Mouse (Mus musculus): Measurements from ENCODE around the gene Gdpd5. TPM values are rescaled to one million over a fixed set of nuclear protein-coding genes. Genes with fewer than 3 reads are reported as not detected.

Gene Gdpd5
- polyA plus RNA-seq, 1 experiment from 2014 or later = 15.0 TPM

DNA sequence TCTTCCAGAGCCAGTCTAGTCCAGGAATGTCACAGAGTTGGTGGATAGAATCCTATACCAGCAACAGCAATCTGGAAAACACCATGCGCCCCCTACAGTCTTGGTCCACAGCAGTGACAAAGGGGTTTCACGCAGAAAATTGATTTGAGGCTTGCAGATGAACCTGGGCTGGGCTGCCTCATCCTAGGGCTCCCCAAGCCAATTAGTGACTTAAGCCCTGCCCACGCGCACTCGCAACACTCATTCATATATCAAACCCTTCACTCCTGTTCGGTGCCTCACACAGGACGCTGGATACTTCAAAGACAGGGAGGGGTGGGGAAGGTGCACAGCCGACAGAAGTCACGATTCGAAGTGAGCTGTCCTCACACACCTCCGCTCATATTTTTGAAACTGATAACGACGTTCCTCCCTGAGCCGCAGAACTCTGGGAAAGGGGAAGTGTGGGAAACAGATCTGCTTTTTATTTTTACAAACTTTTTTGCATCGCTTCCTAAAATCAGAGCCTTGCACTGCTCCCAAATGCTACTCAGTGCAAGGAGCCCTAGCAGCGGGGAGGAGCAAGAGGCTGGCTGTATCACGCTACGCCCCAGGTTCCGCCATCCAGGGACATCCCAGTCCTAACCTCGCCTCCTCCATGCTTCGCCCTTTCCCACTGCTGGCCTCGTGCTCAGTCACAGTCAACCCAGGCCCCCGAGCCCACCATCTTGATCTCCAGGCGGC is 562 bp upstream of the Gdpd5 start:
- H3K4me1 ChIP-seq (ENCODE audit: control insufficient read depth, insufficient read depth, low read length) = peaks cover 24% of the 10 kb centered on the region
- peak overlapping the region; percentile 92 for H3K27ac ChIP-seq (replicated peaks; ENCODE audit: low read depth, low read length)
- 0% methylated on average over 24 of the region's 24 CpGs for WGBS
- H3K27me3 ChIP-seq (replicated peaks; ENCODE audit: control insufficient read depth, insufficient read depth, low read length) = no peaks in the 10 kb centered on the region; the same call in 1 of the 2 replicates
- ATAC-seq (ENCODE audit: low read depth) (peak; percentile 77), DNase-seq (ENCODE audit: low spot score) (peak; percentile 83)
- H3K9ac ChIP-seq (ENCODE audit: low read depth, low read length) = peak overlapping the region; percentile 77
- peak overlapping the region; percentile 97 for H3K4me2 ChIP-seq (ENCODE audit: low read depth, low read length)
- no peaks in the 10 kb centered on the region for H3K9me3 ChIP-seq (ENCODE audit: control insufficient read depth, low read length)
- H3K36me3 ChIP-seq (ENCODE audit: control insufficient read depth, insufficient read depth, low read length) = no peaks in the 10 kb centered on the region
- peak overlapping the region; percentile 68 for H3K4me3 ChIP-seq (ENCODE audit: low read depth, low read length)

- peak overlapping the region; percentile 75; the same call in 1 of the 2 replicates for H3K27ac ChIP-seq (replicated peaks; ENCODE audit: low read depth, low read length)
- 13% methylated on average over 30 of the region's 30 CpGs for WGBS
Observed at GRCm38 (mm10) chr7:99382088-99383000, 1.1 kb downstream of the Gdpd5 start.

DNA sequence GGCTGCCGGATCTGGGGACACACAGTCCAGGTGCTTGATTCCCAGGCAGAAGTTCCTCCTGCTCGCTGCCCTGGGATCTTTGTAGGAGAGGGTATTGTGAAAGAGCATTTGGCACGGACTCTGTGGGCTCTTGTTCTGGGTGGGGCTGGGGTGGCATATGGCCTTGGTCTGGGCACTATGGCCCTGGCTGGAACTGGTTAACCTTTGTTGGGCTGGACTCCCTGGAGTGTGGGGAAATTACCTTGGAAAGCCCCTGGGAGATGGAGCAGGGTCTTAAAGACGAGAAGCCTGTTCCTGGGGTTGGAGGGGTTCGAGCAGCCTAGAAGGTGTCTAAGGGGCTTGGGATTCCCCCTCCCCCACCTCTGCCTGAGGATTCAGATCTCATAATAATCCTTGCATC is 2.0 kb downstream of the Gdpd5 start:
- H3K9me3 ChIP-seq (ENCODE audit: control insufficient read depth, low read length) = no peaks in the 10 kb centered on the region
- H3K27ac ChIP-seq (replicated peaks; ENCODE audit: low read depth, low read length) = no peak overlapping the region; the same call in 1 of the 2 replicates
- DNase-seq (ENCODE audit: low spot score) (no peak), ATAC-seq (ENCODE audit: low read depth) (no peak)
- peak overlapping the region; percentile 97 for H3K4me2 ChIP-seq (ENCODE audit: low read depth, low read length)
- H3K4me3 ChIP-seq (ENCODE audit: low read depth, low read length) = peak overlapping the region; percentile 68
- H3K27me3 ChIP-seq (replicated peaks; ENCODE audit: control insufficient read depth, insufficient read depth, low read length) = no peaks in the 10 kb centered on the region; the same call in 1 of the 2 replicates
- H3K4me1 ChIP-seq (ENCODE audit: control insufficient read depth, insufficient read depth, low read length) = peaks cover 24% of the 10 kb centered on the region
- WGBS = 60% methylated on average over 5 of the region's 5 CpGs
- H3K36me3 ChIP-seq (ENCODE audit: control insufficient read depth, insufficient read depth, low read length) = no peaks in the 10 kb centered on the region
- H3K9ac ChIP-seq (ENCODE audit: low read depth, low read length) = peak overlapping the region; percentile 75

More at GRCm38 (mm10) chr7:99382088-99383000, 1.1 kb downstream of the Gdpd5 start:
- Histone ChIP-seq H3K27me3 (replicated peaks; ENCODE audit: control insufficient read depth, insufficient read depth, low read length) (no peaks in the 10 kb centered on the region; the same call in 1 of the 2 replicates), H3K4me1 (ENCODE audit: control insufficient read depth, insufficient read depth, low read length) (peaks cover 24% of the 10 kb centered on the region), H3K9ac (ENCODE audit: low read depth, low read length) (peak overlapping the region; percentile 75), H3K4me2 (ENCODE audit: low read depth, low read length) (peak overlapping the region; percentile 97), H3K4me3 (ENCODE audit: low read depth, low read length) (peak overlapping the region; percentile 68), H3K9me3 (ENCODE audit: control insufficient read depth, low read length) (no peaks in the 10 kb centered on the region), H3K36me3 (ENCODE audit: control insufficient read depth, insufficient read depth, low read length) (no peaks in the 10 kb centered on the region)
- no peak for DNase-seq (ENCODE audit: low spot score)
- ATAC-seq (ENCODE audit: low read depth) = no peak

DNA sequence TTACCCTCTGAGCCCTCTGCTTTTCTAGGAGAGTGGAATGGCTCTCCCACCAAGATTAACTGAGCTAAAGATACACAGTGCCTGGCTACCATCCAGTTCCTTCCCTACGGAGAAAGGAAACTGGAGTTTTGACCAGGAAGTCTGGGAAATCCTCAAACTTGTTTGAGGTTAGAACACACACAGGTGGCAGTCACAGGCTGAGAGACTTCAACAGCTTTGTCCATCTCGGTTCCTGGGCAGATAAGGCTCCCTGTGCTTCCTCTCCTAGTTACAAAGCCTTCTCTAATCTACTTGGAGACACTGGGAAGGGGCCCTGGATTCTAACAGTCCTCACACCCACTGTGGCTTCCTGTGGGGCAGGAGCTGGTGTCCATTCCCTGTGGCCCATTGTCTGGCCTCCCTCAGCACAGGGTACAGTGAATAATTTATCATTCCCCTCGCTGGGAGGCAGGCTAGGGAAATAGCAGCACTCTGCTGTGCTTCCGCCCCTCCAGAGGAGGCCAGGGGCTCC is 2.9 kb downstream of the Gdpd5 start:
- ATAC-seq (ENCODE audit: low read depth) (no peak), DNase-seq (ENCODE audit: low spot score) (peak; percentile 39)
- WGBS = 18% methylated on average over 4 of the region's 4 CpGs
- H3K4me1 ChIP-seq (ENCODE audit: control insufficient read depth, insufficient read depth, low read length) = peaks cover 24% of the 10 kb centered on the region
- H3K4me2 ChIP-seq (ENCODE audit: low read depth, low read length) = peak overlapping the region; percentile 97
- H3K27me3 ChIP-seq (replicated peaks; ENCODE audit: control insufficient read depth, insufficient read depth, low read length) = no peaks in the 10 kb centered on the region; the same call in 1 of the 2 replicates
- H3K36me3 ChIP-seq (ENCODE audit: control insufficient read depth, insufficient read depth, low read length) = no peaks in the 10 kb centered on the region
- peak overlapping the region; percentile 68; the same call in 1 of the 2 replicates for H3K4me3 ChIP-seq (ENCODE audit: low read depth, low read length)
- 0 out of 2 replicates have a peak overlapping the region, but pooled peaks have one; percentile 75 for H3K9ac ChIP-seq (ENCODE audit: low read depth, low read length)
- 0 out of 2 replicates have a peak overlapping the region, but pooled peaks have one; percentile 28 for H3K27ac ChIP-seq (replicated peaks; ENCODE audit: low read depth, low read length)
- H3K9me3 ChIP-seq (ENCODE audit: control insufficient read depth, low read length) = no peaks in the 10 kb centered on the region

- WGBS = 38% methylated on average over 5 of the region's 5 CpGs
- DNase-seq (ENCODE audit: low spot score) = no peak
- no peak overlapping the region for H3K9ac ChIP-seq (ENCODE audit: low read depth, low read length)
Observed at GRCm38 (mm10) chr7:99386030-99386429, 4.8 kb downstream of the Gdpd5 start.

GRCm38 (mm10) chr7:99386811-99387210 is 5.6 kb downstream of the Gdpd5 start:
- Histone ChIP-seq H3K4me3 (ENCODE audit: low read depth, low read length) (no peak overlapping the region), H3K4me2 (ENCODE audit: low read depth, low read length) (no peak overlapping the region), H3K9me3 (ENCODE audit: control insufficient read depth, low read length) (no peaks in the 10 kb centered on the region), H3K4me1 (ENCODE audit: control insufficient read depth, insufficient read depth, low read length) (peaks cover 28% of the 10 kb centered on the region), H3K36me3 (ENCODE audit: control insufficient read depth, insufficient read depth, low read length) (no peaks in the 10 kb centered on the region), H3K27me3 (replicated peaks; ENCODE audit: control insufficient read depth, insufficient read depth, low read length) (no peaks in the 10 kb centered on the region; the same call in 1 of the 2 replicates), H3K9ac (ENCODE audit: low read depth, low read length) (no peak overlapping the region), H3K27ac (replicated peaks; ENCODE audit: low read depth, low read length) (no peak overlapping the region)
- 83% methylated on average over 4 of the region's 4 CpGs for WGBS
- DNase-seq (ENCODE audit: low spot score) (no peak), ATAC-seq (ENCODE audit: low read depth) (no peak)

More at GRCm38 (mm10) chr7:99386030-99386429, 4.8 kb downstream of the Gdpd5 start:
- H3K27me3 ChIP-seq (replicated peaks; ENCODE audit: control insufficient read depth, insufficient read depth, low read length) = no peaks in the 10 kb centered on the region; the same call in 1 of the 2 replicates
- no peak for ATAC-seq (ENCODE audit: low read depth)
- H3K4me2 ChIP-seq (ENCODE audit: low read depth, low read length) = no peak overlapping the region
- peaks cover 27% of the 10 kb centered on the region for H3K4me1 ChIP-seq (ENCODE audit: control insufficient read depth, insufficient read depth, low read length)
- H3K27ac ChIP-seq (replicated peaks; ENCODE audit: low read depth, low read length) = no peak overlapping the region
- H3K4me3 ChIP-seq (ENCODE audit: low read depth, low read length) = no peak overlapping the region
- H3K36me3 ChIP-seq (ENCODE audit: control insufficient read depth, insufficient read depth, low read length) = no peaks in the 10 kb centered on the region
- H3K9me3 ChIP-seq (ENCODE audit: control insufficient read depth, low read length) = no peaks in the 10 kb centered on the region

DNA sequence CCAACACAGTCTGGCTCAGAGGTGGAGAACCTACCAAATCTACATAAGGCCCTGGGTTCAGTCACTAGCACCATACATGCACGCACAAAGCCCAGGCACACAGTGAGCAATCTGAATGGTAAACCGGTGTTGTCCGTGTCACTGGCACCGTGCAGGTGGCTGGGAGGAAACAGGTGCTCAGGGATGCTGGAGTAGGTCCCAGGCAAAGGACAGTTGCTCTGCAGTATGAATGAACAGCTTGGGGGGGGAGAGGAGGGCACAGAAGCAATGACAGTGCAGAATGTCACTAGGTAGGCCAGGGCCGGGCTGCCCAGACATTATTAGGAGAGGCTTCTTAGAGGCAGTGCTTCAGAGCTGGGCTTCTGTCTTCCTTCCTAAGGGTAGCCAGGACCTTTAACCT is 6.1 kb downstream of the Gdpd5 start:
- DNase-seq (ENCODE audit: low spot score) (no peak), ATAC-seq (ENCODE audit: low read depth) (no peak)
- Histone ChIP-seq H3K9ac (ENCODE audit: low read depth, low read length) (no peak overlapping the region), H3K4me3 (ENCODE audit: low read depth, low read length) (no peak overlapping the region), H3K27me3 (replicated peaks; ENCODE audit: control insufficient read depth, insufficient read depth, low read length) (no peaks in the 10 kb centered on the region), H3K36me3 (ENCODE audit: control insufficient read depth, insufficient read depth, low read length) (no peaks in the 10 kb centered on the region), H3K27ac (replicated peaks; ENCODE audit: low read depth, low read length) (no peak overlapping the region), H3K9me3 (ENCODE audit: control insufficient read depth, low read length) (no peaks in the 10 kb centered on the region), H3K4me1 (ENCODE audit: control insufficient read depth, insufficient read depth, low read length) (peaks cover 31% of the 10 kb centered on the region), H3K4me2 (ENCODE audit: low read depth, low read length) (no peak overlapping the region)
- WGBS = 90% methylated on average over 5 of the region's 5 CpGs

- no peaks in the 10 kb centered on the region for H3K36me3 ChIP-seq (ENCODE audit: control insufficient read depth, insufficient read depth, low read length)
- no peaks in the 10 kb centered on the region for H3K27me3 ChIP-seq (replicated peaks; ENCODE audit: control insufficient read depth, insufficient read depth, low read length)
- H3K27ac ChIP-seq (replicated peaks; ENCODE audit: low read depth, low read length) = no peak overlapping the region
- DNase-seq (ENCODE audit: low spot score) (no peak), ATAC-seq (ENCODE audit: low read depth) (peak; percentile 16; the same call in 1 of the 2 replicates)
- peaks cover 21% of the 10 kb centered on the region for H3K4me1 ChIP-seq (ENCODE audit: control insufficient read depth, insufficient read depth, low read length)
- no peaks in the 10 kb centered on the region for H3K9me3 ChIP-seq (ENCODE audit: control insufficient read depth, low read length)
- H3K9ac ChIP-seq (ENCODE audit: low read depth, low read length) = no peak overlapping the region
- no peak overlapping the region for H3K4me3 ChIP-seq (ENCODE audit: low read depth, low read length)
- no peak overlapping the region for H3K4me2 ChIP-seq (ENCODE audit: low read depth, low read length)
- WGBS = 18% methylated on average over 4 of the region's 4 CpGs
Observed at GRCm38 (mm10) chr7:99390559-99390958, 9.3 kb downstream of the Gdpd5 start.
